Mouse (Mus musculus): Measurements from ENCODE around the gene Cfap221. TPM values are rescaled to one million over a fixed set of nuclear protein-coding genes. Genes with fewer than 3 reads are reported as not detected.

Cfap221 gene
- total RNA-seq, 2 experiments from 2014 or later, result not detected

DNA sequence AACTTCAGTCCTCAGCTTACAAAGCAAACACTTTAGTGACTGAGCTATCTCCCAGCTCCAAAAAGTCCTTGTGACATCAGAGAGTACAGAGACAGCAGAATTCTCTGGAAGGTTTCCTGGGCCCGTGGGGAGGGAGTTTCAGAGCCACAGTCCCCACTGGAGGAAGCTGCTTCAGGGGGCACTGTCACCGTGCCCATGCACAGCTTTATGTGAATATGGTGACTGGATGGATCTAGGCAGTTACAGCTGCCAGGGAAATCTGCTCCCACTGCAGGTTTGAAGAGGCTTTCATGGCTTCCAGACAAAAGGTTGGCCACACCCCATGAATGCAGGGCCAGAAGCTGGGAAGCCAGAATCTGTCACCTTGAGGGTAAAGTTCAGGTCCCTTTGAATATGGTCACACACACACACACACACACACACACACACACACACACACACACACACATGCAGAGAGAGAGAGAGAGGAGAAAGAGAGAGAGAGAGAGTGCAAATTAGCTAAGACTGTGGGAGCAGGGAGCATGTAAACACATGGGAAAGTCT, 89.8 kb downstream of the Cfap221 start:
- no peak for ATAC-seq (ENCODE audit: poor library complexity, severe bottlenecking)

DNA sequence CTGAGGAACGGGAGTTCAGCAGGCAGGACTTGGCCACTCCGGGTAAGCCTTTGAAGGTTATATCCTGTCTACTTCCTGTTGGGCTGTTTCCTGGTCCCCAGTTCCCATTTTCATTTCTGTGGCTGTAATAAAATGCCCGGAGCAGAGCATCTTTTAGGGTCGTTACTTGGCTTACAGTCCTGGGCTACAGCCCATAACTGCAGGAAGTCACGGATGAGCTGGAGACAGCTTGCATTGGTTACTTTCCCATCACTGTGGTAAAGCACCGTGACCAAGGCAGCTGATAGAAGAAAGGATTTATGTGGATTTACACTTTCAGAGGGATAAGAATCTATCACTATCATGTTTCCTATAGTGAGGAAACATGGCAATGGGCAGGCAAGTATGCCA, 93.8 kb downstream of the Cfap221 start:
- ATAC-seq (ENCODE audit: poor library complexity, severe bottlenecking), result no peak

GRCm38 (mm10) chr1:119902551-119903230, 94.3 kb downstream of the Cfap221 start:
- ATAC-seq (ENCODE audit: poor library complexity, severe bottlenecking), result no peak

GRCm38 (mm10) chr1:119899195-119900123, 97.6 kb downstream of the Cfap221 start:
- no peak for ATAC-seq (ENCODE audit: poor library complexity, severe bottlenecking)

DNA sequence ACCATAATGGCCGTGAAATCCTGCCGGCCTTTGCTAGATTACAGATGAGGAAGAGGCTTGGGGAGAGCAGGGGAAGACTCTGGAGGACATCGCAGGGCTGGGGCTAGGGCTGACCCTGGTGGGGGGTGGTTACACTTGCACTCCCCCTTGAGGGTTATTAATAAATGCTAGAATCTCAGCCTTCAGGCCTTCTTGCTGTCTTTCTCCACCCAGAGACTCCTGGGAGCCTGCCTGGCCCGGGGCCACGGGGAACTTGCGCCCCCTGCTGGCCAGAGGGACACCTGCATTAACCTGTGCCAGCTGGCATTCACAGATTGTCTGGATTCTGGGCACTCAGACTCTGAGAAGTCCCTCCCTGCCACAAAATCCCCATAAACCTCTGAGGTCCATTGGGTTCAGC, 102.1 kb downstream of the Cfap221 start:
- peak; percentile 85 for ATAC-seq (ENCODE audit: poor library complexity, severe bottlenecking)

- ATAC-seq (ENCODE audit: poor library complexity, severe bottlenecking), result no peak
Measured at GRCm38 (mm10) chr1:119893600-119893999, 103.4 kb downstream of the Cfap221 start.

GRCm38 (mm10) chr1:119892933-119893332, 104.1 kb downstream of the Cfap221 start:
- peak; percentile 53 for ATAC-seq (ENCODE audit: poor library complexity, severe bottlenecking)

GRCm38 (mm10) chr1:119891865-119892264, 105.2 kb downstream of the Cfap221 start:
- ATAC-seq (ENCODE audit: poor library complexity, severe bottlenecking), result no peak

DNA sequence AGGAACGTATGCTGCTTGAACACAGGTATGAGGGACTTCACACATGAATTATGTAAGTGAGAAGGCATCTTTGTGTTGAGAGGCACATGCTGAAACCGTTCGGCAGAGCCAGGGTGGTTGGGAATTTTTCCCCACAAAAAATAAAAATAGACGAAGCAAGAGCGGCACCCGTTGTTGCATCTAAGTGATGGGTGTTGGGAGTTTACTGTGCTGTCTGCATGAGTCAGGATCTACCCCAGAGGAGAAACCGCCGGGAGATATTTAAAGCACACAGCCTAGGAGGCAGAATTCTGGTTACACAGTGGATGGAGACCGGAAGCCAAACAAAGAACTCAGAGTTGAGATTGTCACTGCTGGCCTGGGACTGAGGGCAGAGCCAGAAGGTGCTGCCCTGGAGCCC, 105.9 kb downstream of the Cfap221 start:
- no peak for ATAC-seq (ENCODE audit: poor library complexity, severe bottlenecking)

GRCm38 (mm10) chr1:119889347-119889746, 107.7 kb downstream of the Cfap221 start:
- ATAC-seq (ENCODE audit: poor library complexity, severe bottlenecking), result no peak

GRCm38 (mm10) chr1:119886320-119886719, 110.7 kb downstream of the Cfap221 start:
- no peak for ATAC-seq (ENCODE audit: poor library complexity, severe bottlenecking)

- ATAC-seq (ENCODE audit: poor library complexity, severe bottlenecking), result no peak
Measured at GRCm38 (mm10) chr1:119884272-119884671, 112.8 kb downstream of the Cfap221 start.

- ATAC-seq (ENCODE audit: poor library complexity, severe bottlenecking), result no peak
Measured at GRCm38 (mm10) chr1:119878909-119879308, 118.1 kb downstream of the Cfap221 start.

- no peak for ATAC-seq (ENCODE audit: poor library complexity, severe bottlenecking)
Measured at GRCm38 (mm10) chr1:119877469-119877868, 119.6 kb downstream of the Cfap221 start.

Other genes starting within 250 kb of the Cfap221 start
- 9.5 and 10.4 TPM in 2 replicates for gene Ptpn4, start 159.6 kb downstream of the Cfap221 start, total RNA-seq (2015)
- 7.3 and 9.1 TPM in 2 replicates for gene Ptpn4, start 159.6 kb downstream of the Cfap221 start, total RNA-seq (2017)
- gene Tmem177, start 84.0 kb downstream of the Cfap221 start, total RNA-seq (2015), result 1.6 and 2.1 TPM in 2 replicates
- 1.3 and 1.7 TPM in 2 replicates for gene Tmem177, start 84.0 kb downstream of the Cfap221 start, total RNA-seq (2017)
- not detected in 2 replicates for gene Sctr, start 9.7 kb upstream of the Cfap221 start, total RNA-seq (2015)
- not detected in 2 replicates for gene Sctr, start 9.7 kb upstream of the Cfap221 start, total RNA-seq (2017)
- 1.0 TPM in 1 of 2 replicates, not detected in the other for gene Tmem37, start 76.8 kb upstream of the Cfap221 start, total RNA-seq (2015)
- not detected in 2 replicates for gene Tmem37, start 76.8 kb upstream of the Cfap221 start, total RNA-seq (2017)
- 379 and 411 TPM in 2 replicates for gene Dbi, start 123.8 kb upstream of the Cfap221 start, total RNA-seq (2015)
- gene Dbi, start 123.8 kb upstream of the Cfap221 start, total RNA-seq (2017), result 330 and 438 TPM in 2 replicates
- 6.0 and 11.7 TPM in 2 replicates for gene 3110009E18Rik, start 124.0 kb upstream of the Cfap221 start, total RNA-seq (2015)
- 8.3 and 10.8 TPM in 2 replicates for gene 3110009E18Rik, start 124.0 kb upstream of the Cfap221 start, total RNA-seq (2017)